20 mouse cellular contexts compared by ENCODE assay signal in genomic region chr19:28512475-28512874, GRCm38 (mm10).
DNase-seq lines count a peak whose midpoint lies in the region; ATAC-seq and TF ChIP-seq lines count a peak whose summit lies in the region.
"Had no signal": no experiment of that assay in that cellular context is flagged by ENCODE, and none has a peak within 500 bp of the region (broad histone marks: within the 10 kb centered on the region; RNA-seq: fewer than 3 reads in every experiment).

No protein-coding gene starts in this region.

- no peaks in the 10 kb centered on the region for H3K27me3 ChIP-seq in kidney, postnatal 0 days (ENCODE audit: insufficient read depth, low read length)
- no peaks in the 10 kb centered on the region for H3K27me3 ChIP-seq in intestine, embryonic 15.5 days (replicated peaks)
- H3K27me3 ChIP-seq in limb, embryonic 11.5 days (ENCODE audit: control insufficient read depth, insufficient read depth, low read length), result no peaks in the 10 kb centered on the region
- no peaks in the 10 kb centered on the region for H3K27me3 ChIP-seq in limb, embryonic 15.5 days
- no peaks in the 10 kb centered on the region for H3K27me3 ChIP-seq in midbrain, embryonic 10.5 days (ENCODE audit: low read depth, poor library complexity, severe bottlenecking)
- H3K27me3 ChIP-seq: CH12.LX; embryonic facial prominence, embryonic 12.5 days; heart, embryonic 15.5 days; hindbrain, embryonic 13.5 days had no signal

- 18% methylated on average over 11 of the region's 11 CpGs for WGBS in kidney, postnatal 0 days
- 45% methylated on average over 11 of the region's 11 CpGs for WGBS in intestine, embryonic 15.5 days
- 29% methylated on average over 11 of the region's 11 CpGs for WGBS in limb, embryonic 11.5 days
- 20% methylated on average over 11 of the region's 11 CpGs for WGBS in limb, embryonic 15.5 days
- WGBS in midbrain, embryonic 10.5 days, result 91% methylated on average over 11 of the region's 11 CpGs

- no peaks in the 10 kb centered on the region for H3K4me1 ChIP-seq in kidney, postnatal 0 days (replicated peaks; ENCODE audit: insufficient read depth, low read length)
- no peaks in the 10 kb centered on the region for H3K4me1 ChIP-seq in intestine, embryonic 15.5 days (replicated peaks)
- peaks cover 5% of the 10 kb centered on the region; the same call in 1 of the 2 replicates for H3K4me1 ChIP-seq in limb, embryonic 11.5 days (ENCODE audit: control insufficient read depth, insufficient read depth, low read length)
- H3K4me1 ChIP-seq in limb, embryonic 15.5 days, result peaks cover 13% of the 10 kb centered on the region
- peaks cover 23% of the 10 kb centered on the region for H3K4me1 ChIP-seq in midbrain, embryonic 10.5 days
- H3K4me1 ChIP-seq: embryonic facial prominence, embryonic 12.5 days; heart, embryonic 15.5 days had no signal

- peak; percentile 29 for DNase-seq in kidney, postnatal 0 days (ENCODE audit: low spot score)
- DNase-seq in kidney, postnatal 14 days, result no peak
- peak; percentile 54 for DNase-seq in limb, embryonic 11.5 days (ENCODE audit: low spot score)
- DNase-seq in cerebellum, postnatal 36 days, result no peak
- DNase-seq in midbrain, embryonic 10.5 days (ENCODE audit: low spot score), result no peak
- DNase-seq: adrenal gland, postnatal 10 days; cerebellum, adult 11 months; cerebellum, adult 8-10 months; cerebellum, postnatal 14 days; gastrocnemius, postnatal 14 days; heart, adult 2 months; heart, postnatal 14 days had no signal

- H3K9ac ChIP-seq in kidney, postnatal 0 days (ENCODE audit: low read depth, low read length), result no peak overlapping the region
- H3K9ac ChIP-seq in intestine, embryonic 15.5 days, result no peak overlapping the region
- H3K9ac ChIP-seq in limb, embryonic 11.5 days (ENCODE audit: low read length), result no peak overlapping the region
- no peak overlapping the region for H3K9ac ChIP-seq in limb, embryonic 15.5 days
- H3K9ac ChIP-seq: embryonic facial prominence, embryonic 12.5 days; heart, embryonic 15.5 days; hindbrain, embryonic 13.5 days had no signal

- H3K36me3 ChIP-seq in kidney, postnatal 0 days (ENCODE audit: insufficient read depth, low read length), result no peaks in the 10 kb centered on the region
- H3K36me3 ChIP-seq in intestine, embryonic 15.5 days, result no peaks in the 10 kb centered on the region
- H3K36me3 ChIP-seq in limb, embryonic 11.5 days (ENCODE audit: control insufficient read depth, insufficient read depth, low read length), result no peaks in the 10 kb centered on the region
- no peaks in the 10 kb centered on the region for H3K36me3 ChIP-seq in limb, embryonic 15.5 days
- no peaks in the 10 kb centered on the region for H3K36me3 ChIP-seq in midbrain, embryonic 10.5 days
- H3K36me3 ChIP-seq: embryonic facial prominence, embryonic 12.5 days; heart, embryonic 15.5 days; hindbrain, embryonic 13.5 days had no signal

- no peak overlapping the region for H3K4me3 ChIP-seq in kidney, postnatal 0 days (replicated peaks; ENCODE audit: low read depth, low read length)
- no peak overlapping the region for H3K4me3 ChIP-seq in intestine, embryonic 15.5 days (replicated peaks)
- H3K4me3 ChIP-seq in limb, embryonic 11.5 days (ENCODE audit: low read depth, low read length), result no peak overlapping the region
- no peak overlapping the region; the same call in 1 of the 2 replicates for H3K4me3 ChIP-seq in limb, embryonic 15.5 days
- no peak overlapping the region for H3K4me3 ChIP-seq in midbrain, embryonic 10.5 days
- H3K4me3 ChIP-seq: embryonic facial prominence, embryonic 12.5 days; heart, adult 2 months; heart, embryonic 15.5 days; hindbrain, embryonic 13.5 days had no signal

- no peak for ATAC-seq in kidney, postnatal 0 days (replicated peaks; ENCODE audit: low FRiP score, low read depth)
- ATAC-seq in intestine, embryonic 15.5 days, result peak; percentile 79
- peak; percentile 65; the same call in 1 of the 2 replicates for ATAC-seq in limb, embryonic 11.5 days (ENCODE audit: insufficient number of reproducible peaks, low FRiP score, low TSS enrichment, low read depth)
- ATAC-seq in limb, embryonic 15.5 days (ENCODE audit: insufficient number of reproducible peaks, low FRiP score, low TSS enrichment, low read depth), result peak; percentile 71
- ATAC-seq: forebrain, embryonic 16.5 days had no signal

- no peak overlapping the region for H3K27ac ChIP-seq in kidney, postnatal 0 days
- no peak overlapping the region for H3K27ac ChIP-seq in intestine, embryonic 15.5 days
- peak overlapping the region; percentile 55 for H3K27ac ChIP-seq in limb, embryonic 11.5 days (replicated peaks; ENCODE audit: low read depth, low read length)
- peak overlapping the region; percentile 38; the same call in 1 of the 2 replicates for H3K27ac ChIP-seq in limb, embryonic 15.5 days
- H3K27ac ChIP-seq in midbrain, embryonic 10.5 days (replicated peaks), result no peak overlapping the region
- H3K27ac ChIP-seq: embryonic facial prominence, embryonic 12.5 days; heart, adult 2 months; heart, embryonic 15.5 days; hindbrain, embryonic 13.5 days had no signal

- H3K9me3 ChIP-seq in kidney, postnatal 0 days (replicated peaks; ENCODE audit: low read length), result no peaks in the 10 kb centered on the region
- H3K9me3 ChIP-seq in intestine, embryonic 15.5 days, result no peaks in the 10 kb centered on the region
- H3K9me3 ChIP-seq in limb, embryonic 11.5 days (ENCODE audit: control insufficient read depth, low read length), result no peaks in the 10 kb centered on the region
- no peaks in the 10 kb centered on the region for H3K9me3 ChIP-seq in limb, embryonic 15.5 days
- H3K9me3 ChIP-seq in midbrain, embryonic 10.5 days (replicated peaks), result no peaks in the 10 kb centered on the region; the same call in 1 of the 2 replicates
- H3K9me3 ChIP-seq: embryonic facial prominence, embryonic 12.5 days; heart, embryonic 15.5 days; hindbrain, embryonic 13.5 days had no signal

- no peak overlapping the region for H3K4me2 ChIP-seq in kidney, postnatal 0 days (ENCODE audit: low read length)
- no peak overlapping the region for H3K4me2 ChIP-seq in intestine, embryonic 15.5 days (replicated peaks)
- H3K4me2 ChIP-seq in limb, embryonic 11.5 days (ENCODE audit: low read depth, severe bottlenecking), result peak overlapping the region; percentile 1; the same call in 1 of the 2 replicates
- H3K4me2 ChIP-seq in limb, embryonic 15.5 days, result peak overlapping the region; percentile 17; the same call in 1 of the 2 replicates
- H3K4me2 ChIP-seq: embryonic facial prominence, embryonic 12.5 days; heart, embryonic 11.5 days; heart, embryonic 15.5 days; hindbrain, embryonic 13.5 days had no signal

- no peak for TF ChIP-seq CTCF in kidney, postnatal 0 days (IDR thresholded peaks at IDR 0.05; ENCODE audit: low read depth)

Comparison
In these comparisons a context has a peak if more than half of its experiments do, and no peak if none do; other contexts are left out.
1. DNase-seq: peak in kidney, postnatal 0 days (single experiment) and limb, embryonic 11.5 days (single experiment); none in kidney, postnatal 14 days (single experiment), cerebellum, postnatal 36 days (0 of 2) and midbrain, embryonic 10.5 days (single experiment).
2. H3K27ac ChIP-seq: peak in limb, embryonic 11.5 days (single experiment) and limb, embryonic 15.5 days (single experiment); none in kidney, postnatal 0 days (single experiment), intestine, embryonic 15.5 days (single experiment) and midbrain, embryonic 10.5 days (single experiment).
3. H3K4me2 ChIP-seq: peak in limb, embryonic 11.5 days (single experiment) and limb, embryonic 15.5 days (single experiment); none in kidney, postnatal 0 days (single experiment) and intestine, embryonic 15.5 days (single experiment).